Mouse (Mus musculus) left cerebral cortex, adult 2 months (tissue): ENCODE measurements around the gene Kcnk3. TPM values are rescaled to one million over a fixed set of nuclear protein-coding genes. Genes with fewer than 3 reads are reported as not detected.

Experiments used
- DNase-seq, 2 experiments: peaks; one replicate each; pipeline ENCODE4 v3.0.0; 2021 to 2022; ENCODE audit warnings: low spot score in 2 of 2, mixed read lengths in 1 of 2; ENCODE audit errors: extremely low spot score in 1 of 2
- H3K27ac ChIP-seq: fragments of 200-600 bp; 2 replicates; pipeline ENCODE4 v1.8.1; 2022
- H3K4me3 ChIP-seq: fragments of 200-600 bp; 2 replicates; pipeline ENCODE4 v1.8.1; 2022
- CTCF ChIP-seq: fragments of 200-600 bp; IDR thresholded peaks from 2 replicates; pipeline ENCODE4 v1.8.1; 2022; ENCODE audit warnings: antibody characterized with exemption, mild to moderate bottlenecking, moderate library complexity
- intact Hi-C: fragments of 180-260 bp; cut with DNase I; formaldehyde crosslinking; loops from one replicate; pipeline ENCODE4 v1.15.1; 2025
- total RNA-seq, 2 experiments: library from RNA; stranded (reverse); gene quantifications; 2 replicates each; pipeline ENCODE4 v1.2.3; 2021

Kcnk3 gene
- total RNA-seq, 2 experiments from 2014 or later = 22.4 to 23.1 TPM

- no peak for DNase-seq
- Histone ChIP-seq H3K4me3 (no peak overlapping the region), H3K27ac (peak overlapping the region; percentile 82)
- intact Hi-C loops = loop anchor here (2.0 kb wide), 1 partner anchor 17 kb away; the partner anchor contains the start of gene Kcnk3
- no peak for TF ChIP-seq CTCF
Observed at GRCm38 (mm10) chr5:30605649-30606048, 17.7 kb downstream of the Kcnk3 start.

GRCm38 (mm10) chr5:30606424-30607073 lies 18.6 kb downstream of the Kcnk3 start:
- Histone ChIP-seq H3K4me3 (no peak overlapping the region), H3K27ac (peak overlapping the region; percentile 82)
- no peak for TF ChIP-seq CTCF
- intact Hi-C loops = loop anchor here (2.0 kb wide), 1 partner anchor 18 kb away; the partner anchor contains the start of gene Kcnk3
- DNase-seq = peak; percentile 55 to 75

- no peak overlapping the region for H3K27ac ChIP-seq
- DNase-seq = no peak
- no peak; the same call in 1 of the 2 replicates for TF ChIP-seq CTCF
- intact Hi-C loops = no loop called here
- H3K4me3 ChIP-seq = no peak overlapping the region
Observed at GRCm38 (mm10) chr5:30609094-30609493, 21.1 kb downstream of the Kcnk3 start.

- TF ChIP-seq CTCF = no peak
- intact Hi-C loops = no loop called here
- no peak for DNase-seq
- Histone ChIP-seq H3K4me3 (no peak overlapping the region), H3K27ac (no peak overlapping the region)
Observed at GRCm38 (mm10) chr5:30609918-30610645, 22.1 kb downstream of the Kcnk3 start.

GRCm38 (mm10) chr5:30611091-30611490 lies 23.1 kb downstream of the Kcnk3 start:
- DNase-seq = no peak
- intact Hi-C loops = no loop called here
- H3K4me3 ChIP-seq = no peak overlapping the region

GRCm38 (mm10) chr5:30611689-30612088 lies 23.7 kb downstream of the Kcnk3 start:
- no peak overlapping the region for H3K4me3 ChIP-seq
- no peak for DNase-seq
- TF ChIP-seq CTCF = no peak
- H3K27ac ChIP-seq = no peak overlapping the region
- intact Hi-C loops = no loop called here

More at GRCm38 (mm10) chr5:30611091-30611490, 23.1 kb downstream of the Kcnk3 start:
- no peak overlapping the region for H3K27ac ChIP-seq
- no peak for TF ChIP-seq CTCF

GRCm38 (mm10) chr5:30612575-30612974 lies 24.6 kb downstream of the Kcnk3 start:
- Histone ChIP-seq H3K27ac (no peak overlapping the region), H3K4me3 (no peak overlapping the region)
- intact Hi-C loops = no loop called here
- no peak for DNase-seq
- TF ChIP-seq CTCF = no peak

GRCm38 (mm10) chr5:30613242-30613641 lies 25.3 kb downstream of the Kcnk3 start:
- intact Hi-C loops = no loop called here
- H3K4me3 ChIP-seq = no peak overlapping the region
- no peak overlapping the region for H3K27ac ChIP-seq
- TF ChIP-seq CTCF = no peak
- no peak for DNase-seq

- Histone ChIP-seq H3K27ac (no peak overlapping the region), H3K4me3 (no peak overlapping the region)
- intact Hi-C loops = no loop called here
- TF ChIP-seq CTCF = no peak
- no peak for DNase-seq
Observed at GRCm38 (mm10) chr5:30614221-30614620, 26.3 kb downstream of the Kcnk3 start.

GRCm38 (mm10) chr5:30615416-30615815 lies 27.4 kb downstream of the Kcnk3 start:
- DNase-seq = no peak
- Histone ChIP-seq H3K4me3 (no peak overlapping the region), H3K27ac (no peak overlapping the region)
- intact Hi-C loops = no loop called here
- TF ChIP-seq CTCF = no peak

- H3K4me3 ChIP-seq = no peak overlapping the region
- no peak for DNase-seq
- no peak for TF ChIP-seq CTCF
- intact Hi-C loops = no loop called here
- no peak overlapping the region for H3K27ac ChIP-seq
Observed at GRCm38 (mm10) chr5:30615819-30616218, 27.8 kb downstream of the Kcnk3 start.

- TF ChIP-seq CTCF = no peak
- DNase-seq = no peak
- Histone ChIP-seq H3K4me3 (no peak overlapping the region), H3K27ac (no peak overlapping the region)
- intact Hi-C loops = no loop called here
Observed at GRCm38 (mm10) chr5:30616644-30617043, 28.7 kb downstream of the Kcnk3 start.

- no peak for TF ChIP-seq CTCF
- Histone ChIP-seq H3K27ac (no peak overlapping the region), H3K4me3 (no peak overlapping the region)
- no peak for DNase-seq
- intact Hi-C loops = no loop called here
Observed at GRCm38 (mm10) chr5:30617357-30617756, 29.4 kb downstream of the Kcnk3 start.
